Mouse (Mus musculus): Measurements from ENCODE around the gene Tnks2. TPM values are rescaled to one million over a fixed set of nuclear protein-coding genes. Genes with fewer than 3 reads are reported as not detected.
"Not testable (repeated sequence)": the region's sequence is repeated elsewhere in the genome, so short reads cannot be mapped to it uniquely, and the experiment has no call there.

The Tnks2 gene
- polyA plus RNA-seq, 1 experiment from 2014 or later, result 80.8 TPM

GRCm38 (mm10) chr19:36818141-36818885 is 15.7 kb upstream of the Tnks2 start:
- Histone ChIP-seq H3K4me2 (replicated peaks; ENCODE audit: low read depth, low read length) (peak overlapping the region; percentile 60), H3K27me3 (ENCODE audit: control insufficient read depth, insufficient read depth, low read length) (no peaks in the 10 kb centered on the region), H3K27ac (ENCODE audit: low read depth, low read length) (0 out of 2 replicates have a peak overlapping the region, but pooled peaks have one; percentile 36), H3K9me3 (ENCODE audit: control insufficient read depth, low read length) (no peaks in the 10 kb centered on the region), H3K9ac (ENCODE audit: low read depth, low read length) (peak overlapping the region; percentile 62), H3K36me3 (ENCODE audit: control insufficient read depth, insufficient read depth, low read length) (no peaks in the 10 kb centered on the region), H3K4me3 (ENCODE audit: low read depth, low read length) (peak overlapping the region; percentile 36), H3K4me1 (replicated peaks; ENCODE audit: control insufficient read depth, insufficient read depth, low read length) (no peaks in the 10 kb centered on the region)
- 5% methylated on average over 22 of the region's 22 CpGs for WGBS
- peak; percentile 72 for ATAC-seq (ENCODE audit: low FRiP score)
- DNase-seq (ENCODE audit: low spot score), result peak; percentile 72

- no peak for DNase-seq (ENCODE audit: low spot score)
- H3K4me1 ChIP-seq (replicated peaks; ENCODE audit: control insufficient read depth, insufficient read depth, low read length), result no peaks in the 10 kb centered on the region
- H3K9ac ChIP-seq (ENCODE audit: low read depth, low read length), result no peak overlapping the region
- H3K4me2 ChIP-seq (replicated peaks; ENCODE audit: low read depth, low read length), result no peak overlapping the region
- 73% methylated on average over 6 of the region's 6 CpGs for WGBS
- no peaks in the 10 kb centered on the region for H3K9me3 ChIP-seq (ENCODE audit: control insufficient read depth, low read length)
- H3K36me3 ChIP-seq (ENCODE audit: control insufficient read depth, insufficient read depth, low read length), result no peaks in the 10 kb centered on the region
- no peaks in the 10 kb centered on the region for H3K27me3 ChIP-seq (ENCODE audit: control insufficient read depth, insufficient read depth, low read length)
- H3K4me3 ChIP-seq (ENCODE audit: low read depth, low read length), result no peak overlapping the region
- H3K27ac ChIP-seq (ENCODE audit: low read depth, low read length), result no peak overlapping the region
- no peak for ATAC-seq (ENCODE audit: low FRiP score)
These were observed 14.8 kb upstream of the Tnks2 start for GRCm38 (mm10) chr19:36819199-36819598.

GRCm38 (mm10) chr19:36820469-36820868 is 13.6 kb upstream of the Tnks2 start:
- no peaks in the 10 kb centered on the region for H3K36me3 ChIP-seq (ENCODE audit: control insufficient read depth, insufficient read depth, low read length)
- H3K4me1 ChIP-seq (replicated peaks; ENCODE audit: control insufficient read depth, insufficient read depth, low read length), result no peaks in the 10 kb centered on the region
- no peaks in the 10 kb centered on the region for H3K27me3 ChIP-seq (ENCODE audit: control insufficient read depth, insufficient read depth, low read length)
- H3K4me3 ChIP-seq (ENCODE audit: low read depth, low read length), result no peak overlapping the region
- no peak overlapping the region for H3K27ac ChIP-seq (ENCODE audit: low read depth, low read length)
- WGBS, result 79% methylated on average over 4 of the region's 4 CpGs
- H3K9me3 ChIP-seq (ENCODE audit: control insufficient read depth, low read length), result no peaks in the 10 kb centered on the region
- ATAC-seq (ENCODE audit: low FRiP score), result no peak
- no peak overlapping the region for H3K9ac ChIP-seq (ENCODE audit: low read depth, low read length)
- H3K4me2 ChIP-seq (replicated peaks; ENCODE audit: low read depth, low read length), result no peak overlapping the region
- no peak for DNase-seq (ENCODE audit: low spot score)

GRCm38 (mm10) chr19:36821301-36821700 is 12.7 kb upstream of the Tnks2 start:
- H3K4me1 ChIP-seq (replicated peaks; ENCODE audit: control insufficient read depth, insufficient read depth, low read length); ATAC-seq (ENCODE audit: low FRiP score); H3K4me2 ChIP-seq (replicated peaks; ENCODE audit: low read depth, low read length); DNase-seq (ENCODE audit: low spot score); H3K9ac ChIP-seq (ENCODE audit: low read depth, low read length); H3K27ac ChIP-seq (ENCODE audit: low read depth, low read length); H3K9me3 ChIP-seq (ENCODE audit: control insufficient read depth, low read length); H3K27me3 ChIP-seq (ENCODE audit: control insufficient read depth, insufficient read depth, low read length); H3K36me3 ChIP-seq (ENCODE audit: control insufficient read depth, insufficient read depth, low read length); H3K4me3 ChIP-seq (ENCODE audit: low read depth, low read length): not testable (repeated sequence)
- 87% methylated on average over 6 of the region's 6 CpGs for WGBS

GRCm38 (mm10) chr19:36822701-36823100 is 11.3 kb upstream of the Tnks2 start:
- Histone ChIP-seq H3K4me3 (ENCODE audit: low read depth, low read length) (no peak overlapping the region), H3K9ac (ENCODE audit: low read depth, low read length) (no peak overlapping the region), H3K36me3 (ENCODE audit: control insufficient read depth, insufficient read depth, low read length) (no peaks in the 10 kb centered on the region), H3K4me1 (replicated peaks; ENCODE audit: control insufficient read depth, insufficient read depth, low read length) (no peaks in the 10 kb centered on the region), H3K9me3 (ENCODE audit: control insufficient read depth, low read length) (no peaks in the 10 kb centered on the region), H3K4me2 (replicated peaks; ENCODE audit: low read depth, low read length) (no peak overlapping the region), H3K27me3 (ENCODE audit: control insufficient read depth, insufficient read depth, low read length) (no peaks in the 10 kb centered on the region), H3K27ac (ENCODE audit: low read depth, low read length) (no peak overlapping the region)
- 96% methylated on average over 4 of the region's 4 CpGs for WGBS
- ATAC-seq (ENCODE audit: low FRiP score), result no peak
- DNase-seq (ENCODE audit: low spot score), result no peak

GRCm38 (mm10) chr19:36827650-36828049 is 6.4 kb upstream of the Tnks2 start:
- ATAC-seq (ENCODE audit: low FRiP score), result no peak
- H3K27me3 ChIP-seq (ENCODE audit: control insufficient read depth, insufficient read depth, low read length), result no peaks in the 10 kb centered on the region
- H3K4me3 ChIP-seq (ENCODE audit: low read depth, low read length), result no peak overlapping the region
- no peaks in the 10 kb centered on the region for H3K9me3 ChIP-seq (ENCODE audit: control insufficient read depth, low read length)
- no peaks in the 10 kb centered on the region for H3K4me1 ChIP-seq (replicated peaks; ENCODE audit: control insufficient read depth, insufficient read depth, low read length)
- DNase-seq (ENCODE audit: low spot score), result no peak
- H3K9ac ChIP-seq (ENCODE audit: low read depth, low read length), result no peak overlapping the region
- H3K27ac ChIP-seq (ENCODE audit: low read depth, low read length), result no peak overlapping the region
- H3K4me2 ChIP-seq (replicated peaks; ENCODE audit: low read depth, low read length), result no peak overlapping the region
- H3K36me3 ChIP-seq (ENCODE audit: control insufficient read depth, insufficient read depth, low read length), result no peaks in the 10 kb centered on the region
- 94% methylated on average over 5 of the region's 5 CpGs for WGBS

GRCm38 (mm10) chr19:36828322-36828721 is 5.7 kb upstream of the Tnks2 start:
- no peak for ATAC-seq (ENCODE audit: low FRiP score)
- Histone ChIP-seq H3K4me2 (replicated peaks; ENCODE audit: low read depth, low read length) (no peak overlapping the region), H3K4me1 (replicated peaks; ENCODE audit: control insufficient read depth, insufficient read depth, low read length) (no peaks in the 10 kb centered on the region), H3K27me3 (ENCODE audit: control insufficient read depth, insufficient read depth, low read length) (no peaks in the 10 kb centered on the region), H3K9ac (ENCODE audit: low read depth, low read length) (no peak overlapping the region), H3K4me3 (ENCODE audit: low read depth, low read length) (no peak overlapping the region), H3K36me3 (ENCODE audit: control insufficient read depth, insufficient read depth, low read length) (no peaks in the 10 kb centered on the region), H3K9me3 (ENCODE audit: control insufficient read depth, low read length) (no peaks in the 10 kb centered on the region), H3K27ac (ENCODE audit: low read depth, low read length) (no peak overlapping the region)
- no peak for DNase-seq (ENCODE audit: low spot score)
- WGBS, result 63% methylated on average over 8 of the region's 8 CpGs

- 5% methylated on average over 19 of the region's 19 CpGs for WGBS
- peak overlapping the region; percentile 97 for H3K9ac ChIP-seq (ENCODE audit: low read depth, low read length)
- H3K4me2 ChIP-seq (replicated peaks; ENCODE audit: low read depth, low read length), result peak overlapping the region; percentile 45
- DNase-seq (ENCODE audit: low spot score) (peak; percentile 52), ATAC-seq (ENCODE audit: low FRiP score) (peak; percentile 65)
- peak overlapping the region; percentile 96 for H3K27ac ChIP-seq (ENCODE audit: low read depth, low read length)
- H3K4me3 ChIP-seq (ENCODE audit: low read depth, low read length), result peak overlapping the region; percentile 99
- peaks cover 2% of the 10 kb centered on the region; the same call in 1 of the 2 replicates for H3K4me1 ChIP-seq (replicated peaks; ENCODE audit: control insufficient read depth, insufficient read depth, low read length)
- no peaks in the 10 kb centered on the region for H3K36me3 ChIP-seq (ENCODE audit: control insufficient read depth, insufficient read depth, low read length)
- no peaks in the 10 kb centered on the region for H3K9me3 ChIP-seq (ENCODE audit: control insufficient read depth, low read length)
- no peaks in the 10 kb centered on the region for H3K27me3 ChIP-seq (ENCODE audit: control insufficient read depth, insufficient read depth, low read length)
These were observed 863 bp upstream of the Tnks2 start for GRCm38 (mm10) chr19:36832951-36833787.
